Mouse (Mus musculus): Measurements from ENCODE around the gene Cib2.

Cib2 gene

DNA sequence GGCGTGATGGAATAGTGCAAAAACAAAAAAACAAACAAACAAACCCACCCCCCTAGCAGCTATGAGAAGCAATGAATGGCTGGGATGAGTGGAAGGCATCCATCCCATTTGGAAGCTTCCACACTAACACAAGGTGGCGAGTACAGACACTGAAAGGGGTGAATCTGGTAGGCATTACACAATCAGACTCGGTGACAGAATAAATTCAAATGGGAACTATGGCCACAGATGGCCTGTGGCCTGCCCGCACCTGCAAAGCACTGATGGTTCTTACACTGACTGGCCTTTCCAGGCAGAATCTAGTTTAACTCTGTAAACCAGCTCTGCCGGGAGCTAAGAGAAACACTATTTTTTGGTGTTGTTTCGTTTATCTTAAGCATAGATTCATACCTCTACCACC lies 60.7 kb downstream of the Cib2 start:
- DNase-seq (ENCODE audit: low read depth, low spot score) = no peak

Measured in ZHBTc4 (cell line).